Mouse (Mus musculus): Measurements from ENCODE around the gene Twf2.

Twf2 gene

DNA sequence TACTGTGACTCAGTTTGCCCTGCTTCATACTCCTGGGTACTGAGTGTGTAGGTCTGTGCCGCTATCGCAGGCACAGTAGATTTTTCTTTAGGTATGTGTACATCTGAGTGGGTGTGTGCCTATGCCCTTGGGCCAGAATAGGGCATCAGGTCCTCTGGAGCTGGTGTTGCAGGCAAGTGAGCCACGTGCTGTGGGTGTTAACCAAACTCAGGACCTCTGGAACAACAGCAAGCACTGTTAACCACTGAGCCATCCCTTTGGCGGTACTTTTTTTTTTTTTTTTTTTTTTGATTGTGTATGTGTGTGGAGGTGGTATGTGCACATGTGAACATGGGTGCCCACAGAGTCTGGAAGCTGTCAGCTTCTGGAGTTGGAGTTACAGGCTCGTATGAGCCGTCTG, 25.1 kb upstream of the Twf2 start:
- no peak for DNase-seq (ENCODE audit: low read depth, low spot score)

DNA sequence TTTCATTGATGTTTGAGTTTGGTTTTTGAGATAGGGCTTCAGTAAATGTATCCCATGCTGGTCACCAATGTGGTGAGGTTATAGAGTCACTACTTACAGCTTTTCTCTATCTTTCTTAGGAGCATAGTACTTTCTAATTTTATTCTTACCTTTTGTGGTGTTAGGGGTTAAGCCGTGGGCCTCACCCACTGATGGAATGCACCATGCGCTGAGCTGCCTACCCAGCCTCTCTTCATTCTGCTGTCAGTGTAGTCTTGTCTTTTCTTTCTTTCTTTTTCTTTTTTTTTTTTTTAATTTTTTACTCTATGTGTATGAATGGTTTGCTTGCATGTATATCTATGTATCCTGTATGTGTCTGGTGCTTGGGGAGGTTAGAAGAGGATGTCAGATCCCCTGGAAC, 23.5 kb upstream of the Twf2 start:
- no peak for DNase-seq (ENCODE audit: low read depth, low spot score)

DNA sequence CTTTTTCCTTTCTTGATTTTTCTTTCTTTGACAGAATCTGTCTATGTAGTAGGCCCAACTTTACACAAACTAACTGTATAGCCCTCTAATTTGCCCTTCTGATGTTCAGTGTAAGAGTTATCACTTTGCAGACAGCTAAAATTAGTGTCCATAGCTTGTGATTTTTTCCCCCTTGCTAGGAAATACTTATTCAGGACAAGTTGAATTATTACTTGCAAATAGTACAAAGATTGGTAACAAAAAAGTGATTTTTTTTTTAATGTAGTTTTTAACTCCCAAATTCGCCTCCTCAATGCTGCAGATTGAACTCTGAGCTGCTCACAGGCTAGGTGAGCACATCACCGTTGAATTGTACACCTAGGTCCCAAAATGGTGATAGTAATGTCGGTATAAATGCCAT, 22.9 kb upstream of the Twf2 start:
- no peak for DNase-seq (ENCODE audit: low read depth, low spot score)

DNA sequence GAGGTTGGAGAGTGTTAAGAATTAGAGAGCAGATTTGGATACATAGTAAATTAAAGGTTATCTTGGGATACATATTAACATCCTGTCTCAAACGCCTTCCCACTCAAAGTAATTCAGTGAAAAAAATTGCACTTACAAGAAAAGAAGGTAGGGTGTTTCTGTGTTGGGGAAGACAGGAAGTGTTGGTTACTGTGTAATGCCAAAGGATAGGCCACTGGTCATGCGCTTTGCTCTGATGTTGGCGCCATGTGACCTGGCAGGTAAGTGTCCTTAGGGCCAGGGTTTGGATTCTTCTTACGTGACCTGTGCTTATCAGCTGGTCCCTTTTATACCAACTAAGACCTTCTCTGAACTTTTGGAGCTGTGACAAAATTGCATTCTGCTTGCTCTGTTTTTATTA, 20.8 kb upstream of the Twf2 start:
- DNase-seq (ENCODE audit: low read depth, low spot score), result no peak

DNA sequence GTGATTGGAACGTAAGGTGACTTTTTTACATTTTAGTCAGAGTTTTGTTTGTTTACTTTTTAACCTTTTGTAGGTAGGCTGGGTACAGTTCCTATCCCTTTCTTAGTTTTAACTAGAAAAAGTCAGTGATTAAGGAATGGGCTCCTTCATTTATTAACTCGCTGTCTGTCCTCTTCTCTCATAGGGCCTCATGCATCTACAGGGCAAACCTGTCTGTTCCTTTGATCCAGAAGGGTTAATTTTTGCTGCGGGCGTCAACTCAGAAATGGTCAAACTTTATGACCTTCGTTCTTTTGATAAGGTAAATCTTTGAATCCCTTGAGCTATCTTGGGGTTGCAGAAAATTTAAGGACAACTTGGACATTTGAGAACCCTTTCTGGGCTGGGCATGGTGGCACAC, 18.9 kb upstream of the Twf2 start:
- DNase-seq (ENCODE audit: low read depth, low spot score), result no peak

DNA sequence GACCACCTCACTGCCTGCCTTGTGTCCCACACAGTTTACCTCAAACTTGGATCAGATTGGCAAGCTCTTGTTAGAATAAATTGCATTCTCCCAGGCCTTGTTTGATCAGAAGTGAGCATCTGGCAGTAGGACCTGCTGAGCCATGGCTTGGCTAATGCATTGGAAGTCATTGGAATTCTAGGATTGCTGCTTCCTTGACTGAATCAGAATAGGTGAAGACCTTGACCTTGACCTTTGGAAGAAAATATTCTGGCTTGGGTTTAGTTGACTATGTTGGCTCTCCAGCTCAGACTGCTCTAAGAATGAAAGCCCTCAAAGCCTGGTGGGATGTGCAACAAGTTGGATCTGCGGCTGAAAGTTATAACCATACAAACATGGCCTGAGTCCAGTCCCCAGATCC, 11.6 kb upstream of the Twf2 start:
- no peak for DNase-seq (ENCODE audit: low read depth, low spot score)

DNA sequence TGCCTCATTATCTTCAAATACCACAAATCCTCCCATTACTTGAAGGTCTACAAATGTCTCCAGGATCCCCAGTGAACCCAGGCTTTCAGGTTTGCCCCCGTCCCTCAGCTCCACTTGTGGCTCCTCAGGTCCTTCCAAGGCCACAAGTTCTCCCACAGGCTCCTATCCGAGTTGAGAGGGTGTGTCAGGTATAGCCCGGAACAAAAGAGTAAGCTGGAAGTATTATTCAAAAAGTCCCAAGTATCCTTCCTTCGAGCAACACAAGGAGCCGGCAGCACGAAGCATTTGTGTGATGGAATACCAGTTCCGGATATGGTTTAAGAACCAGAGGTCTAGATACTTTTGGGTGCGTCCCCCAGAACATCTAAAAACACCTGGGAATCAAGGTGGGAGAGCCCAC, 10.9 kb upstream of the Twf2 start:
- no peak for DNase-seq (ENCODE audit: low read depth, low spot score)

DNA sequence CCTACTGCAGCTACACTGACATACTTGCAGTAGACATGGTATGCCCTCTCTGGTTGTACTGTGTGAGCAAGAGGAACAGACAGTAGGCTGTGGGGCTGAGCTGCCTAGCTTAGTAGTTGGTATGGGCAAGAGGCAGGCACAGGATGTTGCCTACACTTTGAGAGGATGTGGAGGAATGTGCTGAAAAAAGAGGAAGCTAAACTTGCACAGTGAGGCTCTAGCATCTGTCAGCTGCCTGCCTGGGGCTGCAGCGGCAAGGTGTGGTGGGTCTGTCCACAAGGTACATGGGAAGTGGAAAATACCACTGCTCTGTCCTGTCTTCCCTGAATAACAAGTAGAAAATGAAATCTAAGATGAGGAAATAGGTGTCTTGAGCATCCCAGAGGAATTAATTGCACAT, 9.9 kb upstream of the Twf2 start:
- peak; percentile 63 for DNase-seq (ENCODE audit: low read depth, low spot score)

DNA sequence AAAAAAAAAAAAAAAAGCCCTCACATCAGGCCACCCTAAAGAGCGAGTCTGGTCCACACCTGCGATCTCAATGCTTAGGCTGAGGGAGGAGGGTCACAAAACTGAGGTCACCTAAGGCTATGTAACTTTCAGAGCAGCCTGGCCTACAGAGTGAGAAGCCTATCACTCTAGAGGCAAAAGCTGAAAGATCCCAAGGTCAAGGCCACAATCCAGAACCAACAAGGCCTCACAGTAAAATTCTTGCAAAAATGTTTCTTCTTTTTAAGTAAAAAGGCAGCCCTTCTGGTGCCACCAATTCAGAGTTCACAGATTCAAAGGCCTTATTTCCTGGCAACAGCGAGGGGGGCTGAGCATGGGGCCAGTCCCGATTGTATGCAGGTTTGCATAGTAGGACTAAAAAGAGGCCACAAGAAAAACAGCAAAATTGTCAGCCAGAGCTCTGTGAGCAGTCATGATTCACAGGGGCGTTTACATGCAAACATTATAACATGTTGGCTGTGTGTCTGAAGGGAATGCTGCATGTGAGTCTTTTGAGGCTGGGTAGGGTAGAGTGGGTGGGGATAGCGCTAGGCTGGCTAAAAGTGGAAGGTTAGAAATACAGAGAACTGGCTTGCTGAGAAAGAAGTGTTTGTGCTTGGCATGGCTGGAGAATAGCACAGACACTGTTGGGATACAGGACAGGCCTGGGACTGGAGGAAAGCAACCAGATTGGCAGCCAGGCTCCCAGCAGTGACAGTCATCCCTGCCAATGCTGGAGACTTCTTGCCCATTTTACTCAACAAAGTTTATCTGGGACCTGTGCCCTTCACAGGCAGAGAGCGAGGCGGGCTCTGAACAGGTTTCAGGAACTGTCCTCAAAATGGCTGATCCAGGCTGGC, 8.7 kb upstream of the Twf2 start:
- no peak for DNase-seq (ENCODE audit: low read depth, low spot score)

DNA sequence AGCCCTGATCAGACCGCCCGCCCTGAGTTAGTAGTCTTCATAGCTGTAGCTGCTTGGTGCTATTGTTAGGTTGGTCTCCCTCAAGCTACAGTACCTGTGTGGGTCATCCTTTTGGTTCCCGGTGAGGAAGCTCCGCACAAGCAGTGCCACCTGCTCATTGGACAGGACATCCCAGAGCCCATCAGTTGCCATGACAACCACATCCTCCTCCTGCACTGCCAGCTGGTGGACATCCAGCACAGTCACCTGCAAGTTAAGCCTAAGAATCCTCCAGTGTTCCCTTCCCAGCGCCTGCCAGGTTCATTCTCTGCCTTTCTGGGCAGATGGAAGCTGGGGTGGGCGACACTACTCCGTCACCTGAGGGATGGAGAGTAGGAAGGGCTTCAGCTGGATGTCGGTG, 7.2 kb upstream of the Twf2 start:
- peak; percentile 69 for DNase-seq (ENCODE audit: low read depth, low spot score)

DNA sequence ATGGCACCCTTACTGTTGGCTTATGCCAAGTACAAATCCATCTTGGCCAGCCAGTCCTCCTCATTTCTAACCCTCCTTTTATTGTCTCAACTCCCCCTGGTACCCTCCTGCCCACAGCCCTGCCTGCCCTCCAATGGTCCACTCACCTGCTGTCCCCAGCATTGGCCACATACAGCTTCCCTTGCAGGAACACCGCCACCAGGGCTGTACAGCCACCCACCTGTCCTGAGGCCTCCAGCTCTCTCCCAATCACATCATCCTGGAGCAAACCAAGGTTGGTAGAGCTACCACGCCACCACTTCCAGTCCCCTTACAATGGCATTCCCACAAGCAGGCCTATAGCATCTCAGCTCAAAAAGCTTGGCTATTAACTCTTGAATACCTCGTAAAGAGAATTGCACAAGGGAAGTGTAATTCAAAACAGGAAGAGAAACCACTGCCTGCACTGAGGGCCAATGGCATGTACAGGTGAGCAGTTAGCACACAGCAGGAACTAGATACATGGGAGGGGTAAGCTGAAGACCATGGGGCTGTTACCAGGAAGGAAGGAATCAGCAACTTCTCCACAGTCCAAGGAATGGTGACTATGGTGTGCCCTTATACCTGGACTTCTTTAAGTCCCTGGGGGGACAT, 5.7 kb upstream of the Twf2 start:
- no peak for DNase-seq (ENCODE audit: low read depth, low spot score)

DNA sequence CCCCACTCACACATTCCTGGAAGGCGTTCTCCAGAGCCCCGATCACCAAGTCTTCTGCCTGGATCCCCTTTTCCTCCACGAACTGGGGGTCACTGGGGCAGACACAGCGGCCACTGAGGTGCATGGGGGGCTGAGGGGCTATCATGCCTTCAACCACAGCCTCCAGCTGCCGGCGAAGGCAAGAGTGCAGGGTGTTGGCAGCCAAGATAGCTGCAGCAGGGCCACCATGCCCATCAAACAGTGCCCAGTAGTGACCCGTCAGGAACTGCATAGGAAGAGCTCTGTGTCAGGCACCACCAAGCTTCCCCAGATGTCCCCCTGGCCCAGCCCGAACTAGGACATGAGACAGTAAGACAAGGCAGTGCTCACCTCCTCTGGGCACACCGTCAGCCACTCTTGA, 5.2 kb upstream of the Twf2 start:
- no peak for DNase-seq (ENCODE audit: low read depth, low spot score)

DNA sequence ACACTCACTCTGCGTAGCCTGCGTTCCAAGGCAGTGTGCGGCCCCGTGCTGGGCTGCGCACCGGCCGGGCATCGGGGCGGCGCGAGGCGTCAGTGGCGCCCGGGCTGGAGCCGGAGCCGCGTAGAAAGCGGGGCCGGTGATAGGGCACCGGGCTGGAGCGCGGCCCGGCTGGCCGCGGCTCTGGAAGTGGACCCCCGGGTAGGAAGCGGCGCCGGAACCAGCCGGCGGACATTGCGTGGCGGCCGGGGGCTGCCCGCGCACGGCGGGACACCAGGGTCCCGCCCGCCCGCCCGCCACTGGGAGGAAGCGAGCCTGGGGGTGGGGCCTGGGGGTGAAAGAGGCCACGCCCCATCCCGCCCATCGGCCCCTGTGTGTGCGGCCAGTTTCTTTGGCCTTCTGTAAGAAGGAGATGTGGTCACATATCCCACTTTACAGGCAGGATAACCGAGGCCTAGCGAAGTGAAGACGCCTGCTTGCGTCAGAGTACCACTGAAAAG, 3.9 kb upstream of the Twf2 start:
- DNase-seq (ENCODE audit: low read depth, low spot score), result no peak

DNA sequence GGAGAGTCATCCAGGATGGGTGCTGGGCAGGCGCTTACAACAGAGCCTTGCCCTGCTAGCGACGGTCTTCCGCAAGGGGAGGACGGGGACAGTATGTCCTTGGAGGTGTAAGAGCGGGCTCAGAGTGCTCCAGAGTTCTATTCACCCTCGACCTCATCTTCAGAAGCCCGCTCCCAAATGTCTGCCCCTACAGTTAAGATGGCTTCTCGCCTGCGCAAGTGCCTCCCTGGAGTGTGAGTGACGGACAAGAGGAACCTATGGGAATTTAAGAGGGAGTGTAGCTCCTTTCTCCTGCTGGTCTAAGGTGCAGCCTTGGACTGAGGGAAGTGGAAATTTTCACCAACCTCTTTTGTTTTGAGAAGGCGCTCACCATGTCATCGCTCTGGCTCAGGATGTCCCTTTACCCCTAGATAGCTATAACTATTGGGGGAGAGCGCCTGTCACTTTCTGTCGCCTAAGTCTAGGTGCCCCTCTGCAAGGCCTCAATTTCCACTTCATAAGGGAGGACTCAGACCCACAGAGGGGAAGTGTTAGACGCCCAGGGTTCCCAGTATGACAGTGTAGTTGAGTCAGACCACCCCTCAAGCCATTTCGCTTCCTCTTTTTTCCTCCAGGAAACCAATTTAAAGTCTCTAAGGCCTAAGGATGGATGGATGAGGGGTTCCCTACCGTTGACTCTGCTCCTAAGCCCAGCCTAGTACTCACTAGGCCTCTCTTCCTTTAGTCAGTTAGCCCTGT, 3.2 kb upstream of the Twf2 start, which contains the start of gene Ppm1m:
Ppm1m (minus strand) TSS at position 212 of the 738 bp plus-strand sequence.
- no peak for DNase-seq (ENCODE audit: low read depth, low spot score)

DNA sequence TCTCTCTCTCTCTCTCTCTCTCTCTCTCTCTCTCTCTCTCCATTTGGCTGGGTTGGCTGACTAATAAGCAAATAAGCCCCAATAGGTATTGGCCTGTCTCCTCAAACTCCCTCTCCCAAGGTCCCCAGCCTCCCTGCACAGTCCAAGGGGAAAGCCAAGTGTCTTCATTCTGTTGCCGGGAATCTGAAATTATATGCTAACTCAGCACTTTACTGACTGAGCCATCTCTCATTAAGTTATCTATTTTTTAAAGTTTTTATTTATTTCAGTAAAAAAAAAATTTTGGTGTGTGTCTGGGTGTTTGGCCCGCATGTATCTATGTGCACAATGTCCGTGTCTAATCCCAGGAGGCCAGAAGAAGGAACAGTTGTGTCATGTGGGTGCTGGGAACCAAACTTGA, 1.0 kb upstream of the Twf2 start:
- DNase-seq (ENCODE audit: low read depth, low spot score), result no peak

DNA sequence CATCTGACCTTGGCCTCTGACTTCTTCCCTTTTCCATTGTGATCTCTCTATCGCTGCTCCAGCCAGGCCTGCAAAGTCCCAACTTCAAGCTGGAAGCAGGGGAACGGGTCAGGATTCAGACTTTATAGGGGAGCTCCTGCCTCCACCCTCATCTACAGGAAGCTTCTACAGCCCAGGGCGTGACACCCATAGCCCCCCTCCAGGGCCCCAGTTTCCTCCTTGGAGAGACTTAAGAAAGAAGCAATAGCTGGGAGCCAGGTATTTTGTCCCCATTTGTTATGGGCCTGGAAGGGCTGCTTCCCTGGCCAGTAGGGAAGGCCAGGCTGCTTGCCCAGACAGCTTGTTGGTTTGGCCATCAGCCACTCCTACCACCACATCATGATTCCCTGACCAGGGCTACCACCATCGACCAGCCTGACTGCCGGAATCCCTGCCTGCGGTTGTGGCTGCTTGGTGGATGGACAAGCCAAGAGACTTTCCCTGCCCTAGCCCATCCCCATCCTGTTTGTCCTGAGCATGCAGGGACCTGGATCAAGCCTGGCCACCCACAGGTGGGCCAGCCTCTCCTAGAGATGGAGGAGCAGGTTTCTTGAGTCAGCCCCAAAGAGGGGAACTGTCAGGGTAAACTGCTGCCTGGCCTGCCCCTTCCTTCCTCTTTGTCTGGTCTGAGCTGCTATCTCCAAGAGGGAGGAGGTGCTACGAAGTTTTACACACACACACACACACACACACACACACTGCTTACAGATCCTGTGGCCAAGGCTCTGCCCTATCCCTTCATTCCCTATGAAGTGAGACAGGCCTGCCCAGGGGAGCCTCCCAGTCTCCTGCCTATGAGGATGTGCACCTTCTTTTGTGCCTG, 1.3 kb downstream of the Twf2 start:
- DNase-seq (ENCODE audit: low read depth, low spot score), result no peak

DNA sequence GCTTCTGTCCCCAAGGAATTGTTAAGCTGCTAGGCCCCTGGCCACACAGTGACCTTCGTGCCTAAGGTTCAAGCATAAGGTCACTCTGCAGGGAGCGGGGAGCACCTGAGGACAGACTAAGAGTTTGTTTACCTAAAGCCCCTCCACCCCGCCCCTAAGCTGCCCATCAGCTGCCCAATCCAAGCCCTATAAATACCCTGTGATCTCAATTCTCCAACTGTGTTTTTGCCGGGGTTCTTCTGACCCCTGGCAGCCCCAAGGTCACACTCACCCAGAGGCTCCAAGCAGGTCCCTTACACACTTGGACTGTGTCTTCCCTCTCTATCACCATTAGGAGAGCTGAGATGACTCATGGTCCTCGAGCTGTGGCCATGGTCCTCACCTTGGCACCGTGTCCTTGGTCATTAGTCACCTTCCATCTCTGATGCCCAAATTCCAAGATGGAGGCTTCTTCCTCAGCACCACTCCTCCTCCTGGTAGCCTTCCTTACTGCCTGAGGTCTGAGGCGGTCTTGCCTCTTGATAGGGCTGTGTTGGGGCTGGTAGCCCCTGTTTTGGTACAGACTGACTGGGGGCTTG, 2.9 kb downstream of the Twf2 start:
- DNase-seq (ENCODE audit: low read depth, low spot score), result no peak

DNA sequence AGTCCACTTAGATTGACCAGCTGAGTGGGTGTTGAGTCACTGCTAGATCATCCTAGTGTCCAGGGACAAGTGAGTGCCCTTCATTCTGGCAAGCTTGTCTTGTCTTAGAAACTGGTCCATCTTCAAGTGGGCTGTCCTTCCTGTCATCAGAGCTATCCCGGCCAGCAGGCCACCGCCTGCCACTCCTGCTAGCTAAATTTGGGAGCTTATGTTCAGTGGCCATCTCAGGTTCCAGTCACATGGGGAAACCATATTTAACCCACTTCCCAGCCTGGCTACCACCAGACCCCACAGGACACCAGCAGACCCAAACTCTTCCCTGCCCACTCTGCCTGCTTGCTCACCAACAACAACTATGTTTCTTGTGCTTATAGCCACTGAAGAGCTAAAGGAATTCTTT, 3.6 kb downstream of the Twf2 start:
- DNase-seq (ENCODE audit: low read depth, low spot score), result no peak

DNA sequence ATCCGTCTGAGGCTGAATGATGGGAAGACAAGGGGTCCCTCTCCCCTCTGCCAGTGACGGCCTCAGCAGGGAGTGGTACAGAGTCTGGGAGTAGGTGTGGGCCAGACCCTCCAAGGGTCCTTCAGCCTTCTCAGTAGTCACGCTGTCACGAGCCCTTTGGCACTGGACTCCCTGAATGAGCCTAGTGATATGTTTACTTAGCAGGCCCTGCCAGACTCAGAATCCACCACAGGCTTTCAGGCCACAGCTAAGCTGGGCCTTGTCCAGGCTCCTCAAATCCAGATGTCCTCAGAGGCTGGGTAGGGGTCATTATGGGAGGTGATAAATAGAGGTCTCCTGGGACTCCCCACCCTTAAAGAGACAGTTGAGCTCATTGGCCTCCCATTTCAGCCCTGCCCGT, 5.3 kb downstream of the Twf2 start:
- no peak for DNase-seq (ENCODE audit: low read depth, low spot score)

DNA sequence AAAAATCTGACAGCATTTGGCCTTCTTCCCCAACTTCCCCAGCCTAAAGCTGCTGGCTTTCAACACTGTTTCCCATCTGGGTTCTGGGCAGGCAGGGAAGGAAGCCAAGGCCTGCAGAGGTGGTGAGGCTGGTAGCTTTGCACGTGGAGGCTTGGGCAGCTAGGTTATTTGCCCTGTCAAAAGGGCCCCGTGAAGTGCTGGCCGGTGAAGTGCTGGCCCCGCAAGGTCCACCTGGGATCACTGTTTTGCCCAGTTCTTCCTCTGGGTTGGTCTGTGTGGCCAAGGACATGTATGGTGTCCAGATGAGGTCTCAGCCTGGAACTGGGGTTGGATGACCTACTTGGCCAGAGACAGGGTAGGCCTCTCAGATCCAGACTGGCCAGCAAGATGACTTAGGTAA, 7.0 kb downstream of the Twf2 start:
- DNase-seq (ENCODE audit: low read depth, low spot score), result no peak

Measured in telencephalon, adult 2 months (tissue).